Mouse (Mus musculus) spleen, adult 2 months (tissue): ENCODE data around the gene Hspa1a. TPM values are rescaled to one million over a fixed set of nuclear protein-coding genes. Genes with fewer than 3 reads are reported as not detected.

Experiments
- DNase-seq, 2 experiments: peaks; one replicate each; pipeline versions ENCODE4 v3.0.0 to v3.0.0-alpha.2; 2012 to 2021; ENCODE audit warnings: low spot score in 2 of 2, low read depth in 1 of 2
- H3K27ac ChIP-seq: fragments of 200-500 bp; 2 replicates; pipeline ENCODE4 v1.5.1; 2012; ENCODE audit warnings: low read length, inconsistent platforms; ENCODE audit not compliant: insufficient read depth
- H3K27me3 ChIP-seq: fragments of 200-500 bp; 2 replicates; pipeline ENCODE4 v1.6.1; 2012; ENCODE audit warnings: mild to moderate bottlenecking, moderate library complexity, low read length, inconsistent platforms; ENCODE audit not compliant: control insufficient read depth, insufficient read depth
- H3K36me3 ChIP-seq: fragments of 200-500 bp; 2 replicates; pipeline ENCODE4 v1.6.1; 2012; ENCODE audit warnings: mild to moderate bottlenecking, low read length, inconsistent platforms; ENCODE audit not compliant: control insufficient read depth, insufficient read depth
- H3K4me1 ChIP-seq: fragments of 200-500 bp; 2 replicates; pipeline ENCODE4 v1.6.1; 2011; ENCODE audit warnings: inconsistent platforms; ENCODE audit not compliant: control insufficient read depth, insufficient read depth, insufficient read length
- H3K4me3 ChIP-seq: fragments of 200-500 bp; 2 replicates; pipeline ENCODE4 v1.5.1; 2011; ENCODE audit warnings: mild to moderate bottlenecking, inconsistent platforms; ENCODE audit not compliant: insufficient read depth, insufficient read length; ENCODE audit errors: extremely low read depth
- CTCF ChIP-seq: fragments of 200-500 bp; IDR thresholded peaks from 2 replicates; pipeline ENCODE4 v1.5.1; 2011; ENCODE audit warnings: mild to moderate bottlenecking, inconsistent platforms; ENCODE audit not compliant: insufficient read depth, insufficient read length, insufficient replicate concordance; ENCODE audit errors: extremely low read depth
- POLR2A ChIP-seq: fragments of 200-500 bp; IDR thresholded peaks from 2 replicates; pipeline ENCODE4 v1.6.1; 2011; ENCODE audit warnings: low read depth, low read length, inconsistent platforms
- WGBS: fragments of 180-500 bp; shearing (Covaris S2); methylation state at CpG from one replicate; pipeline ENCODE4 v1.1.7; 2018; 5-methylcytosine and 5-hydroxymethylcytosine counted together
- polyA plus RNA-seq: library from polyadenylated mRNA; depleted of rRNA; stranded (reverse); fragments of >200 nt; gene quantifications from 2 replicates; pipeline ENCODE4 v1.2.3, GENCODE M21; 2012; rRNA removed

Hspa1a gene
- polyA plus RNA-seq, 1 experiment: 6.7 TPM

GRCm38 (mm10) chr17:34931735-34932098 lies 40.2 kb downstream of the Hspa1a start:
- TF ChIP-seq POLR2A: no peak
- no peak for TF ChIP-seq CTCF
- H3K4me1 ChIP-seq: peaks cover 5% of the 10 kb centered on the region; the same call in 1 of the 2 replicates
- peak overlapping the region; percentile 79 for H3K27ac ChIP-seq
- WGBS: 5% methylated on average over 14 of the region's 14 CpGs
- H3K27me3 ChIP-seq: no peaks in the 10 kb centered on the region
- peak in 1 of 2 experiments; percentile 42 for DNase-seq
- H3K36me3 ChIP-seq: peaks cover 13% of the 10 kb centered on the region
- H3K4me3 ChIP-seq: peak overlapping the region; percentile 82

DNA sequence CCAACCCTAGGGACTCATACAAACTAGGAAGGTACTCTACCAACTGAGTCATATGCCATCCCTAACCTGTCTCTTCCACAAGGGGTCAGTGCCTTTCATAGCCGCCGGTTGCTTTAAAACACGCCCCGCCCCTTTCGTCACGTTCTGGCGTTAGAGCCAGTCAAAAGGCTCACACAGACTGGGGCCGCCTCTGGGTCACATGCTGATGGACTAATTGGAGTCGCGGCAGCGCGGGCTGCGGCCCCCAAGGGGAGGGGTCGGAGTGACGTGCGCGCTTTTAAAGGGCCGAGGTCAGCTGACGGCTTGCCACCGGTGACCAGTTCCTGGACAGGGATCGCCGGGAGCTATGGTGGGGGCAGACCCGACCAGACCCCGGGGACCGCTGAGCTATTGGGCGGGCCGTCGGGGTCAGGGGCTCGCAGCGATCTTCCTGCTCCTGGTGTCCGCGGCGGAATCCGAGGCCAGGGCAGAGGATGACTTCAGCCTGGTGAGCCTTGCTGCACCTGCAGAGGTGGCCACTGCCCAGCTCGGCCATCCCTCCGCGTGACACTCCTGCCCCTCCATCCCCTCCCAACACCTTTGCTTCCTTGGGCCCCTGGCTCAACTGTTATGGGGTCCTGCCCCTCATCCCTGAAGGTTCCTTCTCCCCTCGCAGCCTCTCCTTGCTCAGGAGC lies 40.8 kb downstream of the Hspa1a start, which contains the start of gene Neu1:
Gene Neu1 (plus strand): TSS at position 193 of the 674 bp plus-strand sequence.
- peaks cover 5% of the 10 kb centered on the region; the same call in 1 of the 2 replicates for H3K4me1 ChIP-seq
- TF ChIP-seq POLR2A: peak; percentile 35; the same call in 1 of the 2 replicates
- peak; percentile 52; the same call in 1 of the 2 replicates for TF ChIP-seq CTCF
- peak within 1 kb of the TSS; percentile 79 for H3K27ac ChIP-seq
- peaks cover 13% of the 10 kb centered on the region for H3K36me3 ChIP-seq
- no peaks in the 10 kb centered on the region for H3K27me3 ChIP-seq
- 1% methylated on average over 34 of the region's 38 CpGs for WGBS
- H3K4me3 ChIP-seq: peak within 1 kb of the TSS; percentile 82
- DNase-seq: peak; percentile 97 to 98

- 85% methylated on average over 4 of the region's 4 CpGs for WGBS
- Histone ChIP-seq H3K4me1 (peaks cover 5% of the 10 kb centered on the region; the same call in 1 of the 2 replicates), H3K27ac (no peak overlapping the region), H3K4me3 (no peak overlapping the region), H3K36me3 (peaks cover 1% of the 10 kb centered on the region; the same call in 1 of the 2 replicates), H3K27me3 (no peaks in the 10 kb centered on the region)
- TF ChIP-seq POLR2A (no peak), CTCF (no peak)
- no peak for DNase-seq
These were observed 43.1 kb downstream of the Hspa1a start for GRCm38 (mm10) chr17:34928841-34929240.

- H3K27ac ChIP-seq: no peak overlapping the region
- no peaks in the 10 kb centered on the region for H3K36me3 ChIP-seq
- no peak overlapping the region for H3K4me3 ChIP-seq
- 91% methylated on average over 18 of the region's 18 CpGs for WGBS
- DNase-seq: no peak
- no peaks in the 10 kb centered on the region for H3K27me3 ChIP-seq
- no peak for TF ChIP-seq POLR2A
- TF ChIP-seq CTCF: no peak
- H3K4me1 ChIP-seq: peaks cover 4% of the 10 kb centered on the region; the same call in 1 of the 2 replicates
These were observed 44.5 kb downstream of the Hspa1a start for GRCm38 (mm10) chr17:34927306-34928019.

GRCm38 (mm10) chr17:34924258-34924657 lies 47.7 kb downstream of the Hspa1a start:
- Histone ChIP-seq H3K27ac (no peak overlapping the region), H3K4me3 (no peak overlapping the region), H3K27me3 (no peaks in the 10 kb centered on the region), H3K36me3 (no peaks in the 10 kb centered on the region), H3K4me1 (no peaks in the 10 kb centered on the region)
- 47% methylated on average over 5 of the region's 5 CpGs for WGBS
- DNase-seq: no peak
- TF ChIP-seq POLR2A (no peak), CTCF (no peak)

- no peaks in the 10 kb centered on the region for H3K36me3 ChIP-seq
- 68% methylated on average over 6 of the region's 6 CpGs for WGBS
- no peak for TF ChIP-seq POLR2A
- TF ChIP-seq CTCF: no peak
- no peak overlapping the region for H3K4me3 ChIP-seq
- H3K27ac ChIP-seq: no peak overlapping the region
- no peaks in the 10 kb centered on the region for H3K4me1 ChIP-seq
- H3K27me3 ChIP-seq: no peaks in the 10 kb centered on the region
- no peak for DNase-seq
These were observed 49.0 kb downstream of the Hspa1a start for GRCm38 (mm10) chr17:34922939-34923338.

Other genes with a start within 250 kb of the Hspa1a start
- gene C4b, start 228.3 kb downstream of the Hspa1a start, polyA plus RNA-seq: 63.4 and 68.8 TPM in 2 replicates
- 3.7 and 5.4 TPM in 2 replicates for gene Cyp21a1, start 167.6 kb downstream of the Hspa1a start, polyA plus RNA-seq
- gene Stk19, start 135.2 kb downstream of the Hspa1a start, polyA plus RNA-seq: 31.6 and 37.7 TPM in 2 replicates
- gene Dxo, start 135.1 kb downstream of the Hspa1a start, polyA plus RNA-seq: 54.2 and 68.3 TPM in 2 replicates
- gene Skiv2l, start 121.9 kb downstream of the Hspa1a start, polyA plus RNA-seq: 81.7 and 110 TPM in 2 replicates
- gene Nelfe, start 121.8 kb downstream of the Hspa1a start, polyA plus RNA-seq: 14.1 and 15.0 TPM in 2 replicates
- gene Cfb, start 109.6 kb downstream of the Hspa1a start, polyA plus RNA-seq: 22.8 and 25.3 TPM in 2 replicates
- 12.0 and 13.1 TPM in 2 replicates for gene Zbtb12, start 92.7 kb downstream of the Hspa1a start, polyA plus RNA-seq
- gene Gm20547, start 90.1 kb downstream of the Hspa1a start, polyA plus RNA-seq: 0.04 TPM in 1 of 2 replicates, not detected in the other
- gene C2, start 73.9 kb downstream of the Hspa1a start, polyA plus RNA-seq: 15.9 and 16.0 TPM in 2 replicates
- gene Ehmt2, start 73.7 kb downstream of the Hspa1a start, polyA plus RNA-seq: 200 and 246 TPM in 2 replicates
- 0.05 and 0.08 TPM in 2 replicates for gene Slc44a4, start 57.7 kb downstream of the Hspa1a start, polyA plus RNA-seq
- gene Neu1, start 40.9 kb downstream of the Hspa1a start, polyA plus RNA-seq: 45.8 and 47.5 TPM in 2 replicates
- gene Hspa1b, start 12.9 kb downstream of the Hspa1a start, polyA plus RNA-seq: 7.6 and 12.5 TPM in 2 replicates
- gene Gm20481, start 2.2 kb downstream of the Hspa1a start, polyA plus RNA-seq: not detected in 2 replicates
- 0.05 and 0.06 TPM in 2 replicates for gene Hspa1l, start 547 bp upstream of the Hspa1a start, polyA plus RNA-seq
- gene Lsm2, start 9.7 kb upstream of the Hspa1a start, polyA plus RNA-seq: 60.7 and 65.2 TPM in 2 replicates
- gene Vars, start 28.8 kb upstream of the Hspa1a start, polyA plus RNA-seq: 489 and 697 TPM in 2 replicates
- gene Vwa7, start 44.4 kb upstream of the Hspa1a start, polyA plus RNA-seq: 0.72 and 0.90 TPM in 2 replicates
- 7.3 and 14.7 TPM in 2 replicates for gene Sapcd1, start 55.9 kb upstream of the Hspa1a start, polyA plus RNA-seq
- 8.6 and 9.5 TPM in 2 replicates for gene Msh5, start 74.6 kb upstream of the Hspa1a start, polyA plus RNA-seq
- 123 and 134 TPM in 2 replicates for gene Clic1, start 77.8 kb upstream of the Hspa1a start, polyA plus RNA-seq
- gene Ddah2, start 86.9 kb upstream of the Hspa1a start, polyA plus RNA-seq: 18.4 and 18.9 TPM in 2 replicates
- gene Ly6g6c, start 93.2 kb upstream of the Hspa1a start, polyA plus RNA-seq: 0.47 and 0.59 TPM in 2 replicates
- 4.8 and 5.6 TPM in 2 replicates for gene Mpig6b, start 94.0 kb upstream of the Hspa1a start, polyA plus RNA-seq
- gene Ly6g6e, start 104.7 kb upstream of the Hspa1a start, polyA plus RNA-seq: 0.31 and 0.39 TPM in 2 replicates
- 1.3 and 1.8 TPM in 2 replicates for gene Ly6g6d, start 105.9 kb upstream of the Hspa1a start, polyA plus RNA-seq
- 7.8 and 9.7 TPM in 2 replicates for gene Ly6g6f, start 113.5 kb upstream of the Hspa1a start, polyA plus RNA-seq
- gene Abhd16a, start 117.1 kb upstream of the Hspa1a start, polyA plus RNA-seq: 119 and 154 TPM in 2 replicates
- not detected in 2 replicates for gene Ly6g5c, start 136.1 kb upstream of the Hspa1a start, polyA plus RNA-seq
- gene Ly6g5b, start 143.3 kb upstream of the Hspa1a start, polyA plus RNA-seq: 2.4 and 2.9 TPM in 2 replicates
- gene Gpank1, start 149.3 kb upstream of the Hspa1a start, polyA plus RNA-seq: 20.9 and 29.9 TPM in 2 replicates
- 176 and 238 TPM in 2 replicates for gene Csnk2b, start 149.9 kb upstream of the Hspa1a start, polyA plus RNA-seq
- 6.8 and 10.0 TPM in 2 replicates for gene D17H6S53E, start 154.2 kb upstream of the Hspa1a start, polyA plus RNA-seq
- 0.12 and 0.18 TPM in 2 replicates for gene Apom, start 159.9 kb upstream of the Hspa1a start, polyA plus RNA-seq
- 166 and 202 TPM in 2 replicates for gene Bag6, start 163.0 kb upstream of the Hspa1a start, polyA plus RNA-seq
- 362 and 462 TPM in 2 replicates for gene Prrc2a, start 192.7 kb upstream of the Hspa1a start, polyA plus RNA-seq
- gene Aif1, start 203.9 kb upstream of the Hspa1a start, polyA plus RNA-seq: 8.3 and 10.2 TPM in 2 replicates
- 109 and 112 TPM in 2 replicates for gene Lst1, start 216.3 kb upstream of the Hspa1a start, polyA plus RNA-seq
- 531 and 756 TPM in 2 replicates for gene Ltb, start 222.3 kb upstream of the Hspa1a start, polyA plus RNA-seq
- gene Tnf, start 229.9 kb upstream of the Hspa1a start, polyA plus RNA-seq: 7.5 and 13.2 TPM in 2 replicates
- gene Lta, start 233.2 kb upstream of the Hspa1a start, polyA plus RNA-seq: 24.8 and 26.8 TPM in 2 replicates
- 0.34 TPM in 1 of 2 replicates, not detected in the other for gene Gm16181, start 248.7 kb upstream of the Hspa1a start, polyA plus RNA-seq